Mouse (Mus musculus) left cerebral cortex, adult 2 months (tissue): Measurements from ENCODE around the gene Iqch. TPM values are rescaled to one million over a fixed set of nuclear protein-coding genes. Genes with fewer than 3 reads are reported as not detected.
"Not testable (repeated sequence)": the region's sequence is repeated elsewhere in the genome, so short reads cannot be mapped to it uniquely, and the experiment has no call there.

Experiments used
- DNase-seq, 2 experiments: peaks; one replicate each; pipeline ENCODE4 v3.0.0; 2021 to 2022; ENCODE audit warnings: low spot score in 2 of 2, mixed read lengths in 1 of 2; ENCODE audit errors: extremely low spot score in 1 of 2
- H3K27ac ChIP-seq: fragments of 200-600 bp; 2 replicates; pipeline ENCODE4 v1.8.1; 2022
- H3K4me3 ChIP-seq: fragments of 200-600 bp; 2 replicates; pipeline ENCODE4 v1.8.1; 2022
- CTCF ChIP-seq: fragments of 200-600 bp; IDR thresholded peaks from 2 replicates; pipeline ENCODE4 v1.8.1; 2022; ENCODE audit warnings: antibody characterized with exemption, mild to moderate bottlenecking, moderate library complexity
- intact Hi-C: fragments of 180-260 bp; cut with DNase I; formaldehyde crosslinking; loops from one replicate; pipeline ENCODE4 v1.15.1; 2025
- total RNA-seq, 2 experiments: library from RNA; stranded (reverse); gene quantifications; 2 replicates each; pipeline ENCODE4 v1.2.3; 2021

Gene Iqch
- total RNA-seq, 2 experiments from 2014 or later = not detected

GRCm38 (mm10) chr9:63553628-63554027 is 48.7 kb downstream of the Iqch start:
- TF ChIP-seq CTCF = no peak
- intact Hi-C loops = no loop called here
- Histone ChIP-seq H3K4me3 (no peak overlapping the region), H3K27ac (no peak overlapping the region)
- peak in 1 of 2 experiments; percentile 17 for DNase-seq

- DNase-seq, H3K27ac ChIP-seq, intact Hi-C loops, H3K4me3 ChIP-seq: not testable (repeated sequence)
Observed at GRCm38 (mm10) chr9:63550701-63551100, 51.6 kb downstream of the Iqch start.

- no peak for DNase-seq
- no peak for TF ChIP-seq CTCF
- Histone ChIP-seq H3K27ac (no peak overlapping the region), H3K4me3 (no peak overlapping the region)
- intact Hi-C loops = no loop called here
Observed at GRCm38 (mm10) chr9:63548966-63549365, 53.3 kb downstream of the Iqch start.

- no peak for TF ChIP-seq CTCF
- intact Hi-C loops = no loop called here
- Histone ChIP-seq H3K27ac (no peak overlapping the region), H3K4me3 (no peak overlapping the region)
- no peak for DNase-seq
Observed at GRCm38 (mm10) chr9:63541926-63542325, 60.4 kb downstream of the Iqch start.

- intact Hi-C loops = no loop called here
- DNase-seq = no peak
- Histone ChIP-seq H3K27ac (no peak overlapping the region), H3K4me3 (no peak overlapping the region)
- TF ChIP-seq CTCF = no peak
Observed at GRCm38 (mm10) chr9:63541301-63541700, 61.0 kb downstream of the Iqch start.

- H3K4me3 ChIP-seq = no peak overlapping the region
- TF ChIP-seq CTCF = no peak
- intact Hi-C loops = no loop called here
- H3K27ac ChIP-seq = no peak overlapping the region
- no peak for DNase-seq
Observed at GRCm38 (mm10) chr9:63537489-63537888, 64.8 kb downstream of the Iqch start.

GRCm38 (mm10) chr9:63535042-63535441 is 67.3 kb downstream of the Iqch start:
- intact Hi-C loops = no loop called here
- DNase-seq = no peak
- H3K27ac ChIP-seq = no peak overlapping the region
- no peak for TF ChIP-seq CTCF
- H3K4me3 ChIP-seq = no peak overlapping the region

- no peak for TF ChIP-seq CTCF
- no peak overlapping the region for H3K4me3 ChIP-seq
- DNase-seq = no peak
- no peak overlapping the region for H3K27ac ChIP-seq
- intact Hi-C loops = no loop called here
Observed at GRCm38 (mm10) chr9:63534371-63534780, 67.9 kb downstream of the Iqch start.

GRCm38 (mm10) chr9:63532966-63533711 is 69.2 kb downstream of the Iqch start:
- no peak for DNase-seq
- intact Hi-C loops = no loop called here
- no peak for TF ChIP-seq CTCF

GRCm38 (mm10) chr9:63523937-63524253 is 78.4 kb downstream of the Iqch start:
- intact Hi-C loops = no loop called here
- TF ChIP-seq CTCF = no peak
- H3K4me3 ChIP-seq = no peak overlapping the region
- H3K27ac ChIP-seq = no peak overlapping the region
- DNase-seq = no peak

More at GRCm38 (mm10) chr9:63532966-63533711, 69.2 kb downstream of the Iqch start:
- Histone ChIP-seq H3K27ac (no peak overlapping the region), H3K4me3 (no peak overlapping the region)

- no peak overlapping the region for H3K27ac ChIP-seq
- no peak overlapping the region for H3K4me3 ChIP-seq
- intact Hi-C loops = no loop called here
- TF ChIP-seq CTCF = no peak
- no peak for DNase-seq
Observed at GRCm38 (mm10) chr9:63523251-63523936, 78.9 kb downstream of the Iqch start.

- H3K27ac ChIP-seq = no peak overlapping the region
- intact Hi-C loops = no loop called here
- no peak for DNase-seq
- TF ChIP-seq CTCF = no peak; the same call in 1 of the 2 replicates
- no peak overlapping the region for H3K4me3 ChIP-seq
Observed at GRCm38 (mm10) chr9:63512851-63513250, 89.4 kb downstream of the Iqch start.

- H3K4me3 ChIP-seq = no peak overlapping the region
- DNase-seq = no peak
- no peak overlapping the region for H3K27ac ChIP-seq
- intact Hi-C loops = no loop called here
- peak; percentile 7 for TF ChIP-seq CTCF
Observed at GRCm38 (mm10) chr9:63511034-63511433, 91.3 kb downstream of the Iqch start.
